ENCODE assay signal across 8 mouse cellular contexts in the genomic region with DNA sequence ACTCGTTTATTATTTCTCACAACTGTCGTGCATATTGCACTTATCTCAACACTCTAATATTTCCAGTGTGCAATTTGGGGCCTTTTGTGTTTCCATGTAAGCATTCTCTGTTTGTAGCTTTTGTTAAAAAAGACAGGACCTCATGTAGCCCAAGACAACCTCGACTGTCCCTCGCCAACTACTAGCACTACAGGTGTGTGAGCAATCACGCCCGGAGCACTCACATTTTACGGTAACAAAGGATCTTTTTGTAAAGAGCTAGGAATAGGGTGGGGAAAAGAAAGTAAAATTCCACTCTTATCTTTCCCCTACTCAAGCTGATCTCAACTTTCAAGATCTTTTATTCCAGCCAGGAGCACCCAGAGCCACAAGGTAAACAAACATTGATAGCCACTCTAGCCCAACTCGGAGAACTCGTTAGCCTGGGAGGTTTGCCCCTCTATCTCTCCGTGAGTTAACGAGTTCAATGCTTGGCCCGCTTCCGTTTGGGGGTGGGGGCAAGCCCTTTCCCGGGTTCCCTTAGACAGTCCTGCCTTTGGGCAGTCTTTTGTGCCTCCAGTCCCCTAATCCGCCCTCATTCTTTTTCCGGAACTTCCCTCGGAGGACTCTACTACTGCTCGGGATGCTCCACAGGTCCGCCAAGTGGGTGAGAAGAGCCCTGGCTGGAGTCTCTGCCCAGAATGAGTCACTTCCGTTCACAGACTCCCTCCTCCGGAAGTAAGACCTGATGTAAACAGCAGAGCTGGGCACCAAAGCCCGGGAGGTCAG. TPM values are rescaled to one million over a fixed set of nuclear protein-coding genes. Genes with fewer than 3 reads are reported as not detected.
DNase-seq lines count a peak whose midpoint lies in the region; ATAC-seq and TF ChIP-seq lines count a peak whose summit lies in the region.

A gene (plus strand): TSS at position 732 of the 768 bp plus-strand sequence.

- 0 out of 2 replicates have a peak, but pooled peaks cover 5% of the 10 kb centered on the region for H3K4me1 ChIP-seq in bone marrow macrophage, adult 2 months (ENCODE audit: control insufficient read depth, insufficient read depth, low read length)
- H3K4me1 ChIP-seq in embryonic facial prominence, embryonic 15.5 days = no peaks in the 10 kb centered on the region
- peaks cover 3% of the 10 kb centered on the region; the same call in 1 of the 2 replicates for H3K4me1 ChIP-seq in heart, embryonic 10.5 days
- peaks cover 6% of the 10 kb centered on the region; the same call in 1 of the 2 replicates for H3K4me1 ChIP-seq in kidney, embryonic 15.5 days
- no peaks in the 10 kb centered on the region for H3K4me1 ChIP-seq in liver, adult 2 months (ENCODE audit: control insufficient read depth, insufficient read depth, low read length)

- H3K36me3 ChIP-seq in embryonic facial prominence, embryonic 15.5 days = 0 out of 2 replicates have a peak, but pooled peaks cover 7% of the 10 kb centered on the region
- H3K36me3 ChIP-seq in heart, embryonic 10.5 days = peaks cover 23% of the 10 kb centered on the region
- H3K36me3 ChIP-seq in kidney, embryonic 15.5 days = peaks cover 17% of the 10 kb centered on the region
- peaks cover 2% of the 10 kb centered on the region; the same call in 1 of the 2 replicates for H3K36me3 ChIP-seq in liver, adult 2 months (ENCODE audit: control insufficient read depth, insufficient read depth, low read length)

- no peaks in the 10 kb centered on the region for H3K27me3 ChIP-seq in embryonic facial prominence, embryonic 15.5 days
- no peaks in the 10 kb centered on the region for H3K27me3 ChIP-seq in heart, embryonic 10.5 days (ENCODE audit: insufficient read depth, poor library complexity, severe bottlenecking)
- no peaks in the 10 kb centered on the region for H3K27me3 ChIP-seq in kidney, embryonic 15.5 days
- H3K27me3 ChIP-seq in liver, adult 2 months (ENCODE audit: control insufficient read depth, insufficient read depth, low read length) = no peaks in the 10 kb centered on the region

- 21% methylated on average over 22 of the region's 22 CpGs for WGBS in embryonic facial prominence, embryonic 15.5 days
- WGBS in heart, embryonic 10.5 days = 20% methylated on average over 22 of the region's 22 CpGs
- 24% methylated on average over 22 of the region's 22 CpGs for WGBS in kidney, embryonic 15.5 days
- WGBS in liver, adult 2 months = 4% methylated on average over 22 of the region's 22 CpGs

- peak; percentile 93 for DNase-seq in 416B (ENCODE audit: low read depth)
- DNase-seq in heart, embryonic 10.5 days (ENCODE audit: low spot score) = peak; percentile 89
- DNase-seq in liver, adult 2 months (ENCODE audit: extremely low read depth, low read depth, low spot score) = peak; percentile 83
- peak; percentile 67 to 78 for DNase-seq in spleen, postnatal 36 days (ENCODE audit: low spot score in 2 of 2)

- H3K79me2 ChIP-seq in liver, adult 2 months (ENCODE audit: control insufficient read depth, insufficient read depth, low read length) = peaks cover 3% of the 10 kb centered on the region; the same call in 1 of the 2 replicates

- H3K27ac ChIP-seq in bone marrow macrophage, adult 2 months (ENCODE audit: insufficient read depth, low read depth, low read length) = peak within 1 kb of the TSS; percentile 93
- peak within 1 kb of the TSS; percentile 95 for H3K27ac ChIP-seq in embryonic facial prominence, embryonic 15.5 days (replicated peaks)
- peak within 1 kb of the TSS; percentile 93 for H3K27ac ChIP-seq in heart, embryonic 10.5 days
- peak within 1 kb of the TSS; percentile 96 for H3K27ac ChIP-seq in kidney, embryonic 15.5 days
- peak within 1 kb of the TSS; percentile 98 for H3K27ac ChIP-seq in liver, adult 2 months (replicated peaks; ENCODE audit: insufficient read depth, low read depth, low read length)

- no peak for TF ChIP-seq POLR2A in bone marrow macrophage, adult 2 months (IDR thresholded peaks at IDR 0.05; ENCODE audit: borderline replicate concordance, low read depth, low read length)
- TF ChIP-seq POLR2A in liver, adult 2 months (IDR thresholded peaks at IDR 0.05; ENCODE audit: extremely low read depth, insufficient read depth, low read length) = no peak

- peak within 1 kb of the TSS; percentile 39 for H3K9ac ChIP-seq in embryonic facial prominence, embryonic 15.5 days
- H3K9ac ChIP-seq in kidney, embryonic 15.5 days = peak within 1 kb of the TSS; percentile 52
- H3K9ac ChIP-seq in liver, adult 2 months (ENCODE audit: low read depth, low read length) = peak within 1 kb of the TSS; percentile 83

- peak; percentile 81 for ATAC-seq in embryonic facial prominence, embryonic 15.5 days (ENCODE audit: insufficient number of reproducible peaks, low FRiP score, low TSS enrichment, low read depth)
- ATAC-seq in kidney, embryonic 15.5 days (replicated peaks; ENCODE audit: low FRiP score) = peak; percentile 87
- peak; percentile 86 for ATAC-seq in monocyte, adult 5-6 weeks (replicated peaks; ENCODE audit: insufficient number of reproducible peaks, low FRiP score, low TSS enrichment, poor library complexity, severe bottlenecking)

- no peak for TF ChIP-seq CTCF in bone marrow macrophage, adult 2 months (IDR thresholded peaks at IDR 0.05; ENCODE audit: low read depth, low read length)
- no peak for TF ChIP-seq CTCF in liver, adult 2 months (IDR thresholded peaks at IDR 0.05; ENCODE audit: low read depth, low read length)

- peak within 1 kb of the TSS; percentile 74 for H3K4me3 ChIP-seq in bone marrow macrophage, adult 2 months (ENCODE audit: insufficient read depth, low read length)
- H3K4me3 ChIP-seq in embryonic facial prominence, embryonic 15.5 days (replicated peaks) = peak within 1 kb of the TSS; percentile 59
- H3K4me3 ChIP-seq in heart, embryonic 10.5 days = peak within 1 kb of the TSS; percentile 70
- peak within 1 kb of the TSS; percentile 62 for H3K4me3 ChIP-seq in kidney, embryonic 15.5 days (replicated peaks)
- peak within 1 kb of the TSS; percentile 86 for H3K4me3 ChIP-seq in liver, adult 2 months (ENCODE audit: insufficient read depth, low read depth, low read length)

- H3K9me3 ChIP-seq in embryonic facial prominence, embryonic 15.5 days (replicated peaks) = no peaks in the 10 kb centered on the region
- no peaks in the 10 kb centered on the region for H3K9me3 ChIP-seq in heart, embryonic 10.5 days
- no peaks in the 10 kb centered on the region for H3K9me3 ChIP-seq in kidney, embryonic 15.5 days (replicated peaks)

- H3K4me2 ChIP-seq in embryonic facial prominence, embryonic 15.5 days (replicated peaks) = peak within 1 kb of the TSS; percentile 56
- H3K4me2 ChIP-seq in kidney, embryonic 15.5 days = peak within 1 kb of the TSS; percentile 65

RNA-seq across cellular contexts. Expression of the gene that starts here (rescaled TPM):
- polyA plus RNA-seq in bone marrow macrophage, adult 2 months (2012; ENCODE audit: insufficient read depth, insufficient read length, missing spikeins) = not detected in 2 replicates
- polyA plus RNA-seq in embryonic facial prominence, embryonic 15.5 days (2015; fragmentation: Nextera tagmentation; extraction: Ambion mirVana) = 0.44 and 0.66 TPM in 2 replicates
- 0.39 TPM in 1 of 2 replicates, not detected in the other for polyA plus RNA-seq in heart, embryonic 10.5 days (2016; fragmentation: Nextera tagmentation; extraction: Ambion mirVana)
- polyA plus RNA-seq in kidney, embryonic 15.5 days (2015; fragmentation: Nextera tagmentation; extraction: Ambion mirVana) = 0.96 TPM in 1 of 2 replicates, not detected in the other
- total RNA-seq in liver, adult 2 months (2014; rRNA removed) = 1.0 TPM in 1 of 2 replicates, not detected in the other
- polyA plus RNA-seq in liver, adult 2 months (2012; rRNA removed) = 1.5 and 1.9 TPM in 2 replicates
- total RNA-seq in monocyte, adult 5-6 weeks (2017) = 0.75 TPM in 1 of 3 replicates, not detected in the others

Comparison
In these comparisons a context has a peak if more than half of its experiments do, and no peak if none do; other contexts are left out.
1. Peak in every context shown above with its lines: DNase-seq, ATAC-seq, H3K4me3 ChIP-seq and H3K27ac ChIP-seq.
2. Peak in ATAC-seq, H3K4me3 ChIP-seq, H3K27ac ChIP-seq, H3K9ac ChIP-seq and H3K4me2 ChIP-seq in embryonic facial prominence, embryonic 15.5 days; RNA of the gene not detected or under 1 TPM.
3. Peak in DNase-seq, H3K4me3 ChIP-seq and H3K27ac ChIP-seq in heart, embryonic 10.5 days; RNA of the gene not detected or under 1 TPM.
4. Peak in ATAC-seq, H3K4me3 ChIP-seq, H3K27ac ChIP-seq, H3K9ac ChIP-seq and H3K4me2 ChIP-seq in kidney, embryonic 15.5 days; RNA of the gene not detected or under 1 TPM.
5. Peak in ATAC-seq in monocyte, adult 5-6 weeks; RNA of the gene not detected or under 1 TPM.